Comparison of ENCODE assay signal across 9 mouse cellular contexts in genomic region chr2:69128921-69129395, GRCm38 (mm10). TPM values are rescaled to one million over a fixed set of nuclear protein-coding genes. Genes with fewer than 3 reads are reported as not detected.
DNase-seq lines count a peak whose midpoint lies in the region; ATAC-seq lines count a peak whose summit lies in the region.
"Had no signal": no experiment of that assay in that cellular context is flagged by ENCODE, and none has a peak within 500 bp of the region (broad histone marks: within the 10 kb centered on the region; RNA-seq: fewer than 3 reads in every experiment).

No protein-coding gene starts in this region.

- 35% methylated on average over 10 of the region's 10 CpGs for WGBS in forebrain, embryonic 16.5 days
- WGBS in macrophage (ENCODE audit: missing documents) = 14% methylated on average over 10 of the region's 10 CpGs

- no peak overlapping the region for H3K4me2 ChIP-seq in forebrain, embryonic 16.5 days (ENCODE audit: low read length)
- H3K4me2 ChIP-seq: limb, embryonic 12.5 days had no signal

- peak; percentile 60 for ATAC-seq in forebrain, embryonic 16.5 days

- no peak overlapping the region for H3K27ac ChIP-seq in forebrain, embryonic 16.5 days (ENCODE audit: low read length)
- H3K27ac ChIP-seq in macrophage = peak overlapping the region; percentile 39
- H3K27ac ChIP-seq: limb, embryonic 12.5 days had no signal

- intact Hi-C loops in left cerebral cortex, postnatal 4 days (cut with DNase I) = no loop called here
- intact Hi-C loops in left cerebral cortex, postnatal 10 days (cut with DNase I) = no loop called here

- H3K79me2 ChIP-seq in macrophage (ENCODE audit: inconsistent target) = no peaks in the 10 kb centered on the region

- no peaks in the 10 kb centered on the region for H3K27me3 ChIP-seq in forebrain, embryonic 16.5 days (replicated peaks; ENCODE audit: control insufficient read depth, insufficient read depth, low read length)
- H3K27me3 ChIP-seq in splenic B cell, adult 2 months (ENCODE audit: control insufficient read depth, insufficient read depth, low read length, poor library complexity, severe bottlenecking) = no peaks in the 10 kb centered on the region
- H3K27me3 ChIP-seq: limb, embryonic 12.5 days had no signal

- H3K9ac ChIP-seq in forebrain, embryonic 16.5 days (replicated peaks; ENCODE audit: low read depth, low read length) = no peak overlapping the region
- H3K9ac ChIP-seq: limb, embryonic 12.5 days had no signal

- peak; percentile 75 for DNase-seq in left cerebral cortex, postnatal 4 days
- DNase-seq in left cerebral cortex, postnatal 10 days (ENCODE audit: extremely low spot score in 1 of 2, low spot score in 2 of 2) = no peak
- peak; percentile 52 for DNase-seq in kidney, adult 18-20 months
- peak; percentile 46 for DNase-seq in splenic B cell, adult 2 months (ENCODE audit: low read depth, low spot score)
- no peak for DNase-seq in adipocyte (ENCODE audit: low spot score)
- no peak for DNase-seq in adrenal gland, postnatal 36 days

- H3K9me3 ChIP-seq in forebrain, embryonic 16.5 days (ENCODE audit: control insufficient read depth, low read length) = no peaks in the 10 kb centered on the region
- H3K9me3 ChIP-seq: limb, embryonic 12.5 days had no signal

- H3K4me3 ChIP-seq in forebrain, embryonic 16.5 days (replicated peaks; ENCODE audit: low read length) = no peak overlapping the region
- H3K4me3 ChIP-seq in macrophage (ENCODE audit: inconsistent target) = no peak overlapping the region; the same call in 1 of the 2 replicates
- H3K4me3 ChIP-seq: limb, embryonic 12.5 days had no signal

- H3K36me3 ChIP-seq in forebrain, embryonic 16.5 days (ENCODE audit: control insufficient read depth, insufficient read depth) = no peaks in the 10 kb centered on the region
- no peaks in the 10 kb centered on the region for H3K36me3 ChIP-seq in macrophage (ENCODE audit: inconsistent target)
- no peaks in the 10 kb centered on the region for H3K36me3 ChIP-seq in splenic B cell, adult 2 months (ENCODE audit: control insufficient read depth, insufficient read depth, low read length, poor library complexity, severe bottlenecking)
- H3K36me3 ChIP-seq: limb, embryonic 12.5 days had no signal

- 0 out of 2 replicates have a peak, but pooled peaks cover 5% of the 10 kb centered on the region for H3K4me1 ChIP-seq in forebrain, embryonic 16.5 days (replicated peaks; ENCODE audit: control insufficient read depth, insufficient read depth, low read length)

RNA-seq across cellular contexts. Expression of gene Nostrin, which starts 6.6 kb away (rescaled TPM):
- total RNA-seq in left cerebral cortex, postnatal 4 days (2021) = 1 to 10 TPM; 2.8 to 3.6 TPM
- total RNA-seq in left cerebral cortex, postnatal 10 days (2021) = 1 to 10 TPM; 3.9 to 6.6 TPM
- 2.0 and 2.2 TPM in 2 replicates for polyA plus RNA-seq in forebrain, embryonic 16.5 days (2015; fragmentation: Nextera tagmentation; extraction: Ambion mirVana)
- 10 to 100 TPM in 20 of 26 experiments, 1 to 10 TPM in 6; 6.0 to 39.1 (median 18.0) TPM for total RNA-seq in macrophage (2018; cell fraction: chromatin; rRNA removed)
- total RNA-seq in macrophage (2018; cell fraction: cytosol; rRNA removed) = 10 to 100 TPM; 16.6 to 30.5 (median 22.5) TPM
- 10 to 100 TPM in 18 of 26 experiments, 1 to 10 TPM in 8; 6.1 to 23.4 (median 12.8) TPM for total RNA-seq in macrophage (2018; cell fraction: nucleus; rRNA removed)
- 14.8 to 24.1 TPM (median 19.4 TPM) in 3 replicates for polyA plus RNA-seq in macrophage (2018)
- total RNA-seq in adrenal gland, postnatal 36 days (2021) = 10 to 100 TPM in 1 of 2 experiments, 1 to 10 TPM in 1; 7.3 to 11.9 TPM

Comparison
In these comparisons a context has a peak if more than half of its experiments do, and no peak if none do; other contexts are left out.
1. DNase-seq: peak in left cerebral cortex, postnatal 4 days (single experiment), kidney, adult 18-20 months (single experiment) and splenic B cell, adult 2 months (single experiment); none in left cerebral cortex, postnatal 10 days (0 of 2), adipocyte (single experiment) and adrenal gland, postnatal 36 days (0 of 2).